ENCODE assay signal across 19 mouse cellular contexts in the genomic region with DNA sequence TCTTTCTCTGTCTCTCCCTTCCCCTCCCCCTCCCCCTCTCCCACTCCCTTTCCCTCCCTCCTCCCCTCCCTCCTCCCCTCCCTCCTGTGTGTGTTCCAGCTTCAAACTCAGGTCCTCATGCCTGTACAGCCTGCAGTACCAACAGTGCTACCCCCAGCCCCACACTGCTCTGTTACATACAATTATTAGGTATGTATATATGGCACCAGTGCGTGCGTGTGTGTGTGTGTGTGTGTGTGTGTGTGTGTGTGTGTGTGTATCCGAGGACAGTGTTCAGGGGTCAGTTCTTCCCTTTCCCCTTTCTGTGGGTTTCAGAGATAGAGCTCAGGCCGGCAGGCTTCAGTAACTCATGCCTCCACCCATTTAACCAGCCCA. TPM values are rescaled to one million over a fixed set of nuclear protein-coding genes. Genes with fewer than 3 reads are reported as not detected.
DNase-seq lines count a peak whose midpoint lies in the region; ATAC-seq and TF ChIP-seq lines count a peak whose summit lies in the region.
"Had no signal": no experiment of that assay in that cellular context is flagged by ENCODE, and none has a peak within 500 bp of the region (broad histone marks: within the 10 kb centered on the region; RNA-seq: fewer than 3 reads in every experiment).

No protein-coding gene starts in this region.

- H3K27me3 ChIP-seq in forebrain, embryonic 14.5 days (replicated peaks; ENCODE audit: control insufficient read depth, insufficient read depth, low read length) = no peaks in the 10 kb centered on the region
- H3K27me3 ChIP-seq in stomach, embryonic 16.5 days (ENCODE audit: control insufficient read depth, insufficient read depth, low read length) = no peaks in the 10 kb centered on the region
- no peaks in the 10 kb centered on the region for H3K27me3 ChIP-seq in embryonic facial prominence, embryonic 10.5 days (replicated peaks; ENCODE audit: low read depth, poor library complexity, severe bottlenecking)
- H3K27me3 ChIP-seq: hindbrain, embryonic 15.5 days had no signal

- H3K9ac ChIP-seq in forebrain, embryonic 14.5 days (ENCODE audit: low read length) = no peak overlapping the region
- no peak overlapping the region for H3K9ac ChIP-seq in stomach, embryonic 16.5 days (ENCODE audit: low read length)
- H3K9ac ChIP-seq: hindbrain, embryonic 15.5 days had no signal

- 0 out of 2 replicates have a peak, but pooled peaks have one; percentile 46 for ATAC-seq in forebrain, embryonic 14.5 days
- ATAC-seq in stomach, embryonic 16.5 days (ENCODE audit: insufficient read depth, low FRiP score) = no peak
- ATAC-seq: intestine, embryonic 16.5 days had no signal

- 70% methylated on average over 4 of the region's 4 CpGs for WGBS in forebrain, embryonic 14.5 days
- 53% methylated on average over 4 of the region's 4 CpGs for WGBS in stomach, embryonic 16.5 days
- 80% methylated on average over 4 of the region's 4 CpGs for whole genome bisulfite sequencing in embryonic facial prominence, embryonic 10.5 days

- intact Hi-C loops in heart, postnatal 14 days (cut with DNase I) = no loop called here

- H3K4me2 ChIP-seq in forebrain, embryonic 14.5 days (ENCODE audit: low read length) = no peak overlapping the region
- H3K4me2 ChIP-seq in stomach, embryonic 16.5 days (ENCODE audit: low read depth, low read length) = no peak overlapping the region
- H3K4me2 ChIP-seq: hindbrain, embryonic 15.5 days had no signal

- no peak for TF ChIP-seq CTCF in layer of hippocampus, adult 2 months (conservative IDR thresholded peaks at IDR 0.05)

- H3K4me1 ChIP-seq in forebrain, embryonic 14.5 days (ENCODE audit: control insufficient read depth, insufficient read depth, low read length) = peaks cover 8% of the 10 kb centered on the region; the same call in 1 of the 2 replicates
- peaks cover 11% of the 10 kb centered on the region; the same call in 1 of the 2 replicates for H3K4me1 ChIP-seq in stomach, embryonic 16.5 days (ENCODE audit: control insufficient read depth, insufficient read depth, low read length)
- H3K4me1 ChIP-seq in embryonic facial prominence, embryonic 10.5 days = peaks cover 19% of the 10 kb centered on the region

- H3K9me3 ChIP-seq in forebrain, embryonic 14.5 days (replicated peaks; ENCODE audit: control insufficient read depth, low read length) = no peaks in the 10 kb centered on the region
- no peaks in the 10 kb centered on the region for H3K9me3 ChIP-seq in stomach, embryonic 16.5 days (replicated peaks; ENCODE audit: control insufficient read depth, low read length)
- H3K9me3 ChIP-seq in embryonic facial prominence, embryonic 10.5 days = no peaks in the 10 kb centered on the region
- H3K9me3 ChIP-seq: heart, embryonic 10.5 days; hindbrain, embryonic 15.5 days had no signal

- H3K27ac ChIP-seq in layer of hippocampus, adult 2 months = peak overlapping the region; percentile 67; the same call in 1 of the 2 replicates
- peak overlapping the region; percentile 49; the same call in 1 of the 2 replicates for H3K27ac ChIP-seq in forebrain, embryonic 14.5 days (ENCODE audit: low read depth, low read length)
- H3K27ac ChIP-seq in stomach, embryonic 16.5 days (ENCODE audit: low read length) = peak overlapping the region; percentile 62; the same call in 1 of the 2 replicates
- H3K27ac ChIP-seq in embryonic facial prominence, embryonic 10.5 days (replicated peaks) = no peak overlapping the region
- H3K27ac ChIP-seq: gastrocnemius, adult 2 months; heart, embryonic 10.5 days; hindbrain, embryonic 15.5 days had no signal

- no peaks in the 10 kb centered on the region for H3K36me3 ChIP-seq in forebrain, embryonic 14.5 days (ENCODE audit: control insufficient read depth, insufficient read depth, low read length)
- no peaks in the 10 kb centered on the region for H3K36me3 ChIP-seq in stomach, embryonic 16.5 days (ENCODE audit: control insufficient read depth, insufficient read depth, low read length)
- H3K36me3 ChIP-seq in embryonic facial prominence, embryonic 10.5 days (replicated peaks) = peaks cover 15% of the 10 kb centered on the region
- H3K36me3 ChIP-seq: hindbrain, embryonic 15.5 days had no signal

- DNase-seq in heart, adult 11 months = peak; percentile 53
- no peak for DNase-seq in heart, postnatal 14 days
- no peak for DNase-seq in layer of hippocampus, adult 2 months (ENCODE audit: low spot score in 2 of 2)
- DNase-seq in layer of hippocampus, postnatal 36 days = no peak
- no peak for DNase-seq in forebrain, embryonic 14.5 days (ENCODE audit: low spot score)
- DNase-seq in embryonic facial prominence, embryonic 10.5 days (ENCODE audit: low spot score) = no peak
- DNase-seq in spleen, adult 12 weeks (ENCODE audit: low spot score) = no peak
- DNase-seq: adrenal gland, postnatal 10 days; cerebellum, adult 18-20 months; cerebellum, adult 9-11 months; cerebellum, postnatal 36 days; gastrocnemius, adult 2 months; gastrocnemius, postnatal 25 days; heart, adult 18-20 months; heart, postnatal 36 days had no signal

- H3K4me3 ChIP-seq in layer of hippocampus, adult 2 months = no peak overlapping the region
- H3K4me3 ChIP-seq in forebrain, embryonic 14.5 days (ENCODE audit: low read depth, low read length) = no peak overlapping the region
- H3K4me3 ChIP-seq in stomach, embryonic 16.5 days (replicated peaks; ENCODE audit: low read length) = no peak overlapping the region
- no peak overlapping the region for H3K4me3 ChIP-seq in embryonic facial prominence, embryonic 10.5 days
- H3K4me3 ChIP-seq: gastrocnemius, adult 2 months; heart, embryonic 10.5 days; hindbrain, embryonic 15.5 days had no signal

RNA-seq across cellular contexts. Expression of a gene that starts 52.9 kb away (rescaled TPM):
- total RNA-seq in heart, postnatal 14 days (2021) = 1 to 10 TPM; 1.2 to 1.9 TPM
- 1 to 10 TPM; 1.3 to 1.9 TPM for total RNA-seq in layer of hippocampus, adult 2 months (2021)
- total RNA-seq in layer of hippocampus, postnatal 36 days (2021) = 1 to 10 TPM; 1.5 to 1.9 TPM
- 1.4 and 1.8 TPM in 2 replicates for polyA plus RNA-seq in forebrain, embryonic 14.5 days (2014; fragmentation: Nextera tagmentation; extraction: Ambion mirVana)
- polyA plus RNA-seq in stomach, embryonic 16.5 days (2015; fragmentation: Nextera tagmentation; extraction: Ambion mirVana) = 0.81 and 0.96 TPM in 2 replicates
- 0.05 and 0.17 TPM in 2 replicates for polyA plus RNA-seq in embryonic facial prominence, embryonic 10.5 days (2016; fragmentation: Nextera tagmentation; extraction: Ambion mirVana)
